Mouse (Mus musculus) layer of hippocampus, postnatal 10 days (tissue): Measurements from ENCODE around the gene Lsm14a. TPM values are rescaled to one million over a fixed set of nuclear protein-coding genes. Genes with fewer than 3 reads are reported as not detected.
"Not testable (repeated sequence)": the region's sequence is repeated elsewhere in the genome, so short reads cannot be mapped to it uniquely, and the experiment has no call there.

ENCODE experiments used
- DNase-seq, 2 experiments: peaks; one replicate each; pipeline ENCODE4 v3.0.0; 2021; ENCODE audit warnings: low spot score in 2 of 2
- total RNA-seq, 2 experiments: library from RNA; stranded (reverse); gene quantifications; 2 replicates each; pipeline ENCODE4 v1.2.3; 2021

The Lsm14a gene
- total RNA-seq, 2 experiments from 2014 or later, result 67.9 to 72.7 TPM

- no peak for DNase-seq
Measured at GRCm38 (mm10) chr7:34380311-34380710, 12.8 kb downstream of the Lsm14a start.

GRCm38 (mm10) chr7:34373906-34374305 is 19.2 kb downstream of the Lsm14a start:
- no peak for DNase-seq

- no peak for DNase-seq
Measured at GRCm38 (mm10) chr7:34355629-34356028, 37.5 kb downstream of the Lsm14a start.

GRCm38 (mm10) chr7:34351997-34352396 is 41.1 kb downstream of the Lsm14a start:
- DNase-seq, result no peak

GRCm38 (mm10) chr7:34350166-34350565 is 42.9 kb downstream of the Lsm14a start:
- DNase-seq, result no peak

- DNase-seq, result no peak
Measured at GRCm38 (mm10) chr7:34348011-34348410, 45.1 kb downstream of the Lsm14a start.

GRCm38 (mm10) chr7:34347041-34347440 is 46.1 kb downstream of the Lsm14a start:
- no peak for DNase-seq

GRCm38 (mm10) chr7:34346505-34346904 is 46.6 kb downstream of the Lsm14a start:
- no peak for DNase-seq

- DNase-seq, result no peak
Measured at GRCm38 (mm10) chr7:34342040-34342793, 50.9 kb downstream of the Lsm14a start.

GRCm38 (mm10) chr7:34340841-34341240 is 52.3 kb downstream of the Lsm14a start:
- DNase-seq, result no peak

- DNase-seq, result no peak
Measured at GRCm38 (mm10) chr7:34339164-34339489, 54.0 kb downstream of the Lsm14a start.

- no peak for DNase-seq
Measured at GRCm38 (mm10) chr7:34338445-34339163, 54.5 kb downstream of the Lsm14a start.

GRCm38 (mm10) chr7:34337268-34337667 is 55.8 kb downstream of the Lsm14a start:
- no peak for DNase-seq

GRCm38 (mm10) chr7:34336545-34336944 is 56.6 kb downstream of the Lsm14a start:
- not testable (repeated sequence) for DNase-seq

- DNase-seq, result no peak
Measured at GRCm38 (mm10) chr7:34327493-34327892, 65.6 kb downstream of the Lsm14a start.

- DNase-seq, result no peak
Measured at GRCm38 (mm10) chr7:34324857-34325256, 68.3 kb downstream of the Lsm14a start.

- DNase-seq, result no peak
Measured at GRCm38 (mm10) chr7:34324005-34324404, 69.1 kb downstream of the Lsm14a start.

GRCm38 (mm10) chr7:34323351-34323750 is 69.8 kb downstream of the Lsm14a start:
- DNase-seq, result no peak

GRCm38 (mm10) chr7:34321958-34322357 is 71.2 kb downstream of the Lsm14a start:
- DNase-seq, result no peak

GRCm38 (mm10) chr7:34321119-34321518 is 72.0 kb downstream of the Lsm14a start:
- DNase-seq, result no peak

GRCm38 (mm10) chr7:34319957-34320356 is 73.2 kb downstream of the Lsm14a start:
- peak; percentile 30 to 36 for DNase-seq

- DNase-seq, result no peak
Measured at GRCm38 (mm10) chr7:34319123-34319522, 74.0 kb downstream of the Lsm14a start.
